Mouse (Mus musculus) urinary bladder, adult 2 months (tissue): ENCODE measurements around the gene Masp1. TPM values are rescaled to one million over a fixed set of nuclear protein-coding genes. Genes with fewer than 3 reads are reported as not detected.

Experiments used
- DNase-seq: peaks from one replicate; pipeline ENCODE4 v3.0.0; 2022; ENCODE audit warnings: low spot score
- polyA plus RNA-seq: library from polyadenylated mRNA; depleted of rRNA; stranded (reverse); fragments of >200 nt; gene quantifications from 2 replicates; pipeline ENCODE4 v1.2.3, GENCODE M21; 2012

The Masp1 gene
- polyA plus RNA-seq, 1 experiment = 2.3 TPM

- no peak for DNase-seq
These were observed 7.2 kb downstream of the Masp1 start for GRCm38 (mm10) chr16:23513401-23513800.

DNA sequence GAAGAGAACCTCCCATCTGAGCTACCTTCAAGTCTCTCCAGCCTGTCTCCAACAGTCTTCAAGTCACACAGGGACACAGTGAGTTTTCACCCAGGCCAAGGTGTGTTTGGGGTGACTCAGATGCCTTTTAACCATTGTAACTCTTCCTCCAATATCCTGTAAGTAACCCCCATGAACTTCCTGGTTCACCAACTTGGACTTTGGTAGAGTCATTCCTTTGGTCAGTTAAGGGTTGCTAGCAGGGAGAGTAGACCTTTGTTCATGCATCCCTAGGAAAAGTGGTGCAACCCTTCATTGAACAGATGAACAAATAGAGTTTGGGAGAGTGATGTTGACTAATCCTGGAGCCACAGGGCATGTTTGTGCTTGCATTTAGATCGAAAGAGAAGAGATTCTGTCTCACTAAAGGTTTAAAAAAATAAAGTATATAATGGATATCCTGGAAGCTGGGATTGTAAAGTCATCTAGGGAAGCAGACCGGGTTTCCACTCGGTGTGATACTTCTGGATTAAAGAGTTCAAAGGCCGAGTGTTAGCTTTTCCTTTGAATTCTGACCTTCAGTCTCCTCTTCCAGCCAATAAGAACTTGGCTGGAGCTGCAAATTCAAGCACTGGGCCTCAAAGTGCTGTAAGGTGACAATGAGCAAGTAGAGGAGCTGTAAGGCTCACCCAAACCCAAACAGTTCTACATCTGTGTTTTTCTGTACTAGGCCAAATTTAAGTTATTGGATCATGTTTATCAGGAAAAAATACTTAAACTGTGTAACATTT lies 9.3 kb downstream of the Masp1 start:
- DNase-seq = no peak

DNA sequence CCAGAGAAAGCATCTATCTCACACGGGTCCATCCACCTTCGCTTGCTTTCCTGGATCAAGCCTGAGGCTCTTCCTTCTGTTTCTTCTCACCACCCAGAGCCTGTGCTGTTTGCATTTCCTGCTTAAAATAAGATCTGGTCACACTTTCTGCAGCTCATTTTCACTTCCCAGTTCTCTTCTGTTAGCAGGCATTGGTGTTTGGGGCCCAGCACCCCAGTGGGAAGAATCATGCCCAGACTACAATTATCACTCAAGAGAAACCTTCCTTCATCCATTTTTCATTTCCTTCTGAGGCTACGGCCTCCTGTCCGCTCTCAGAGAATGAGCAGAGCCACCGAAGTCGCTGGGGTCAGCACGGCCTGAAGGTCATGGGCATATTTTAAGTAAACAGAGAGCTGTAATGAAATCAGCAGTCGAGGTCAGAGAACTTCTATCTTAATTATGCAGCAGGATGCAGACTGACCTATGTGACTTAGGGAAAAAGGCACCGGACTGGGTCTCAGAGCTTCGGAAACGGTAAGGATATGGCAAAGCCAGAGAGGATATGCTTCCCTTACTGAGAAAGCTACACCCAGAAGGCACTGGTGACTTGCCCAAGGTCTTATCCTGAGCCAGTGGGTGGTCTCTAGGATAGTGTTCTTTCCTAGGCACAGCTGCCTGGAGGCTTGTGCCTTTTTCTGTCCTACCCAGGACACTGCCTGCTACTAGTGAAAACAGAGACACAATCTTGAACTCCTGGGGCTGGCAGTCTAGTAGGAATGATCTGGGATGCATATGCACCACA lies 14.5 kb downstream of the Masp1 start:
- no peak for DNase-seq

DNA sequence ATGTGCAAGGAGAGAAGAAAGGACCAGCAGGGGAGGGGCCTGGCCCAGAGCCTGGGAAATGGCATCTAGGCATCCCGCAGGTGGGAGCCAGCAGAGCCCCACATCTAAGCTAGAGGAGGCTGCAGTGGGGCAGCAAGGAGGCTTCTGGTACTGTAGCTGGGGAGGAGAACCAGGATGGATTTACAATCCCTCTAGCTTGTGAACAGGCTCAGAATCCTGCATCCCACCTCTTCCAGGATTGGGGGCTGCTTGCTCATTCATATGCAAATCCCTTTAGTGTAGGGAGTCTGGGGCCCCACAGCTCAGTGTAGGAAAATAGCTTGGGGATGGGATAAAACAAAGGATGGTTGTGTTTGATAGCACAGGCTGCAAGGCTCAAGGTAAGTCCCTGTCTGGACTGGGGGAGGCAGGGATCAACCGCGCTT lies 16.3 kb downstream of the Masp1 start:
- no peak for DNase-seq

GRCm38 (mm10) chr16:23503351-23503750 lies 17.3 kb downstream of the Masp1 start:
- DNase-seq = no peak

DNA sequence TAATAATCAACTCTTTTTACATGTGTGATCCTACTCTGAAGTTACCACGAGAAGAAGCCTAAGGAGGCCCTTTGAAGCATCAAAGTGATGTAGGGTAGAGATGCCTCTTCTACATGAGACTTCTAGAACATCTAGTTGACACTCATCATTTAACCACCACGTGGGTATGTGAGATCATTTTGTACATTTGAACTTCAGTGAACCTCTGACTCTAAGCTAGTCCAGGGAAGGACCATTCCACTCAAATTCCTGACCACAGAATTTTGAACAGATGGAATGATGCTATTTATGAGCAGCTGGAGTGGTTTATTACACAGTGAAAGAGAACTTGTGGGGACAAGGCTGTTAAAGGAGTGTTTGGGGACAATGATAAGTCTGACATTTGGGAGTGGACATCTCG lies 18.1 kb downstream of the Masp1 start:
- no peak for DNase-seq

GRCm38 (mm10) chr16:23501288-23501687 lies 19.3 kb downstream of the Masp1 start:
- no peak for DNase-seq

- no peak for DNase-seq
These were observed 20.1 kb downstream of the Masp1 start for GRCm38 (mm10) chr16:23500558-23500957.

DNA sequence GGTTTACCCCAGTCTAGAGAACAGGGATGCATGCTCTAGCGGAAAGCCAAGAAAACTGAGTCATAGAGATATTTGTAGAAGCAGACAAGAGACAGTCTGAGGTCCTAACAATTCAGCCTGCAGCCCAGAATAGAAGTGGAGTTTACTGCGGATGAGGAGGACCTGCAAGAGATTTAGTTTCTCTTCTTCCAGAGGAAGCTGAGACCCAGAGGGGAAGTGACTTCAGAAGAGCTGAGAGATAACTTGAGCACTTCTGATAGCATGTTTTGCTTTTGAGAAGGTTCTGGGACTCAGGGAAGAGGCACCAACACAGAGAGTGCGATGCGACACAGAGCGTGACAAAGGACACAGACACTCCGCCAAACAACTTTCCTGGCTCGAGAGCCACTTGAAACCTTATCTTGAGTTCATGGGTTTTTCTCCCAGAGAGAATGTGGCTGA lies 21.9 kb downstream of the Masp1 start:
- DNase-seq = no peak

DNA sequence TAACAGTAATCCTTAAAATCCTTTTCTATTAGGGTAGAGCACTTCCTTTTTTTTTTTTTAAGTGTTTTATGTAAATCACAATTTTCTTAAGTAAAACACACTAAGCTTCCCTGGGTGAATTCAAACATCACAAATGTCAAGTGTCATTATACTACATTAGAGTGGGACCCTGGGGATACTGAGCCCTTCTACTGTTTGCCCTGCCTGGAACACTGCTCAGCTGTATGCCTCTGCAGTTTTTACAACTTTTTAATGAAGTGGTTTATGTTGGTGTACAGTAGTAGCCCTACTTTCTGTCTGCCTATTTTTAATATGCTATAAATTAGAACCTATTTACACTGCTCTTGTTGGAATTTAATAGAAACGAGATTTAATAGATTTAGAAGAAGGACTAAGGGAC lies 22.7 kb downstream of the Masp1 start:
- DNase-seq = no peak

- no peak for DNase-seq
These were observed 23.2 kb downstream of the Masp1 start for GRCm38 (mm10) chr16:23497440-23497839.

GRCm38 (mm10) chr16:23496245-23496924 lies 24.2 kb downstream of the Masp1 start:
- DNase-seq = no peak

GRCm38 (mm10) chr16:23492783-23493182 lies 27.8 kb downstream of the Masp1 start:
- DNase-seq = no peak

- no peak for DNase-seq
These were observed 37.3 kb downstream of the Masp1 start for GRCm38 (mm10) chr16:23483292-23483691.

- DNase-seq = no peak
These were observed 37.8 kb downstream of the Masp1 start for GRCm38 (mm10) chr16:23482846-23483245.

GRCm38 (mm10) chr16:23482218-23482617 lies 38.4 kb downstream of the Masp1 start:
- no peak for DNase-seq

DNA sequence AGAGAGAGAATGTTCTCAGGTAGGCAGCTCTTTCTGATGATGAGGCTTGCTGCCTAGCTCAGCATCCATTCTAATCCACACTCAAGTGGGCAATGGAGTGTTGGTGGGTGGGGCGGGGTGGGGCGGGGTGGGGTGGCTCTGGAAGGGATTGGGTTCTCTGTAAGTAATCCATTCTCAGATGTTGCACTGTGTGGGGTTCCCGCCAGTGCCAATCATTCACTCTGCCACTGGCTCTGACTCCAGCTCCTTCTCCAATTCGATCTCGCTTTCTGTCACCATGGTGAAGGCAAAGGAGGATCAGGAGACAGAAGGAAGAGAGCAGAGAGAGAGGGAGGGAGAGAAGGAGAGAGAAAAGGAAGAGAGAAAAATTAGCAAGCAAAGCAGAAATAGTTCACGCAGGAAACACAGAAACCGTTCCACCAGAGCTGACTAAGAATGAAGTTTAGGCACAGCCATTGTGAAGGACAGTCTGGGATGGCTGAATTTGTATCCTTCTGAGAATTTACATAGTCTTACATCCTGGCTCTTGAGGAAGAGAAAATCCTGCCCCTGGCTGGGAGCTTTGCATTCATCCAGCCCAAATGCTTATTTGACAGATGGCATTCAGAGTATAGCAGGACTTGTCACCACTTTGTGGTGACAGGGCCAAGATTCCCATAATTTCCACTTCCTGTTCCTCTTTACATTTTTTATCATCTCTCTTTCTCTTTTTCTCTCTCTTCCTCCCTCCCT lies 40.6 kb downstream of the Masp1 start:
- DNase-seq = no peak

DNA sequence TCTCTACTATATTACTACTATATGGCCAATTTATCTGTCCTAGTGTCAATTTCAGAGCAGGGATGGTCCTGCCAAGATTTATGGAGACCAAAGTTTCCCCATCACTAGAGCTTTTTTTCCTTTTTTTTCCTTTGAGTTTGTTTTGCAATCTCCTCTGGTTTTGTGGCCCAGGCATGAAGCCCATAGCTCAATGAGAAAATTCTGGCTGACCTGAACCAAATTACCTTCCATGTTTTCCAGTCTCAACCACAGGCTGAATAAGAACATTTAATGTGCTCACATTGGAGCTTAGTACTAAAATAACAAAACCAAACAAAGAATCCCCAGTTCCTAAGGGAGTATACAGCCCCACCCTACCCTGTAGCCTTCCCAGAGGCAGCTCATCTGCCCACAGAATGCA lies 44.0 kb downstream of the Masp1 start:
- no peak for DNase-seq

GRCm38 (mm10) chr16:23475651-23476050 lies 45.0 kb downstream of the Masp1 start:
- no peak for DNase-seq

DNA sequence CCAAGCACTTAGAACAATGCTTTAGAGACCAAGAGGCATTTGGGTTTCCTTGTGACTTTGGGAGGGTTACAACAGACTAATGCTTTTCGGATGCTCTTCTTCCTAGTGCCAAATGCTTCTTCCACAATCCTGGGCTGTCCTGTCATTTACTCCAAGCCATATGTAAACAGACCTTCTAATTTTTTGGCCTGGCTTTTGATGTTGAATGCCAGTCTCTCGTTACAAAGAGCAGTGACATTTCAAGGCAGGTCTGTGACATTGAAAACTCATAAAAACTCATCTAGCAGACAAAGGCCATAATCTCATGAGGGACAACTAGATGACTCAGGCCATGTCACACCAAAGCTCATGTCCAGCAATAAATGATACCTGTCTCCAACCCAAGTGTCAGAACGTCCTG lies 48.6 kb downstream of the Masp1 start:
- no peak for DNase-seq

DNA sequence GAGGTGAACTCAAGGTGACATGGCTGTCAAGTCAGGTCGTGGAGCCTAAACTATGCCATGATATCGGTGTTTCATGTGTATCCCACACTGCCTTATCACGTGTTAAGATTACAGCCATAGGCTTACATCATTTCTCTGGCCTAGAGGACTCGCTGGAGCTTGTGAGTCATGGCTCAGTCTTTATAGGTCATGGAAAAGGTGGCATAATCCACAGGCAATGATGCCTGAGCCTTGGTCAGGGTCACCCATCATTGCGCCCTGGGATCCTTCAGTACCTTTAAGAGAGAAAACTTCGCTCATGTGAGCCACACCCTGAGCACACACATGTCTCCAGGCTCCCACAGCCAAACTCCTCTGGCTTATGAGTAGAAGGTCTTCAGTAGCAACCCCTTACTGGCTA lies 49.1 kb downstream of the Masp1 start:
- no peak for DNase-seq
